Mouse (Mus musculus) lung, postnatal 25 days (tissue): ENCODE results near the gene Celsr1.

ENCODE experiments used
- DNase-seq: peaks from one replicate; pipeline ENCODE4 v3.0.0; 2022; ENCODE audit warnings: low spot score

Celsr1 gene

DNA sequence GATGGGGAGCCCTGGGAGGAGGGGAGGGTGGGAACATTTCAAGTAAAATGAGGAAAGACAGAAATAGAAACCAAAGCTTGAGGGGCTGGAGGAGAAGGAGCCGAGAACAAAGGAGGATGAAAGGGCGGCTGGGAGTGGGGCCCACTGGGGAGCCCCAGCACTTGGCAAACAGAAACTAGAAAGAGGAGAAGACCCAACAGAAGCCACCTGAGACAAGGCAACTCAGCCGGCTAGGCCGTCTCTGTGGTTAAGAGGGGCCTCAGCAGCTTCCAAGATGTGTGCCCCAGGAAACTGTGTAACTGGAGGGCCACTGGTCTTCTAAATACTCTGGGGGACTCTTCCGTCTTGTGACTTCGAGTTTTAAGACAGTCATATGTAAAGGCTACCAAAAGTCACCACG lies 72.4 kb downstream of the Celsr1 start:
- no peak for DNase-seq

DNA sequence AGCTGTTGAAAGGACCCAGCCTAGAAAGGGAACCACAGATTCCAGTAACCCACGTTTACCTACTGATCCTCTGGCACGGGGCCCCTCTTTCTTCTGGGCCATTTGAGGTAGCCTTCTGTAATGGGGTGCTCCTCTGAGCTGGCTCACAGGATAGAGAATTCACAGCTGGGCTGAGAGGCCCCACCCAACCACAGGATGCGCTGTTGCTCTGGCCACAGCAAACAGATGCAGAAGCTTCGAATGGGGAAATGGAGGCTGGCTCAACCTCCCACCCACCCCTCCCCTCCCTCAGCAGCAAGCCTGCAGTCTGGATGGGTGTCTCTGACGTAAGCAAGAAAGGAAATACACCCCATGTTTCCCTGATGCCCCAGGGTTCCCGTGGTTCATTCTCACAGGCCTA lies 77.4 kb downstream of the Celsr1 start:
- DNase-seq, result no peak

DNA sequence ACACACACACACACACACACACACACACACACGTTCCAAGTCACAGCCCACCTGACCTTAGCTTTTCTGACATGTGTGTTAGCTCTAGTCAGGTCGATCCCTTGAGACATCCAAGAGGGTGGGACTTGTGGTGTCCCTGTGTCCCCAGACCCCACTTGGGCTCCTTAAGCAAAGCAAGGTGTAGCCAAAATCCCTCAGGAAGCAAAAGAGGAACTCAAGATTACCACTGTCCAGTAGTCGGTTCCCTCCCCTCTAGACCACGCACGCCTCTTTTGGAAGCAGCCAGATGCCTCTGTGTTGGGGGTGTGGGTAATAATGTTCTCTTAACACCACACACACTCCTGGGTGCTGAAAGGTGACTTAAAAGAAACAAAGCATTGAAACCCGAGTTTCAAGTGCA lies 80.1 kb downstream of the Celsr1 start:
- no peak for DNase-seq

DNA sequence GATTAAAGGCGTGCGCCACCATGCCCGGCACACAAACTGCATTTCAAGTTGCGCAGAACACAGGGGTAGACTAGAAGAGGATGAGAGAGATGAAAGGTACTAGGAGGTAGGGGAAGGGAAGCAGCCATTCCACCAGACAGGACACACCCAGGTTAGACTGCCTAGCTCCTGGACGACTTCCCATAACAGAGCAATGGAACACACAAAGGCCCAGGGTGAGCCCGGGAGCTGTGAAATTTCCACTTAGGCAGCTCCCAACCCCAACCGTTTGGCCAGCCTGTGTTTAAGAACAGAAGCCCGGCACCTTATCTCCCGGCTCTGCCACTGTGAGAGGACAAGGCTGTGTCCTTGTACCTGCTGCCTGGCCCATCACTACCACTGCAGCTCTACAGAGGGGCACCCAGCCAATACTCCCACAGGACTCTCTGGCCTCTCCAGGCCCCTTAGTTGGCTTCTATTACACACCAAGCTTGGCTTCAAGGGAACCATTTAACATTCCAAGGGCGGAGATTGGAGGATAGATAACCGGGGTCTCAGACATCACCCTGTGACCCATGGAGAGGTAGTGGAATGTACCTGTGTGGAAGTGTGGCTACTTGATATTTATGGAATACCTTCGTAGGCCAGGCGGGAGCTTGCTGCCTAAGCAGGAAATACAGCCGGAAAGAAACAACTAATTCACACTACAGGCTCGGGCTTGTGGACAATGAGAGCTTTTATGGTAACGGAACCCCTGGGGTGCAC lies 84.0 kb downstream of the Celsr1 start:
- no peak for DNase-seq

DNA sequence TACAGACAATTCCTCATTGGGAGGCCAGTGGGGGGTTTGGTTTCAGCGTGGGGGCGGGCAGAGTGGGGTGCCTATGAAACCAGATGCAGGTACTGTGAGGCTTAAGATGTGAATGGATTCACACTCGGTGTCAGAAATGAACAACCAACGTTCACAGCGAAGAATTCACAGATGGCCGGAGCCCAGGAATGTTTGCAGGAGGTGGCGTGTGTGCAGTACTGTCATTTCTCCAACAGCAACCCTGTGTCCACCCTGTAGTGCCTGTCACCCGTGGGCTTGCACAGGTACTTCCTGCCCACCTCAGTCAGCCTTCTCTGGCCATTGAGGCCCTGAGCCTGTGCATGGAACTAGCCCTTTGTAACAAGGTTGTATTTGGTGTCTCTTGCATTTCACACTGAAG lies 85.6 kb downstream of the Celsr1 start:
- DNase-seq, result no peak

GRCm38 (mm10) chr15:85947541-85947940 lies 86.0 kb downstream of the Celsr1 start:
- no peak for DNase-seq

DNA sequence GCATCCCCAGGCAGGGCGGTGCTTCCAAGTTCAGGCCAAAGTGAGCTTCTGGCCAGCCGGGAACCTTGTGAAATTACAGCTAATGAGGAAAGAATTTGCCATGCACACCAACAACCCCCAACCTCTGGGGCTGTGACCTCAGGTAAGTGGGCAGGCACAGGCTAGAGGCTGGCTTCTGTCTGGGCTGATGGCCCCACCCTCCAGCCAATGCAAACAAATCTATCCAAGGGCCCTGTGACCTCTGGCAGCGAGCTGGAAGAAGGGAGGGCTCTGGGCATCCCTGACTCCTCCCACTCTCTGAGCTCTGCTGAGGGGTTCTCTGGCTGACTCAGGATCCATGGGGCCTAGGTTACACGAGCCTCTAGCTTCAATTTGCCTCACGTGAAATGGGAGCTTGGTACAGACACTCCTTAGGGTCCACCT lies 97.9 kb downstream of the Celsr1 start:
- peak; percentile 77 for DNase-seq

DNA sequence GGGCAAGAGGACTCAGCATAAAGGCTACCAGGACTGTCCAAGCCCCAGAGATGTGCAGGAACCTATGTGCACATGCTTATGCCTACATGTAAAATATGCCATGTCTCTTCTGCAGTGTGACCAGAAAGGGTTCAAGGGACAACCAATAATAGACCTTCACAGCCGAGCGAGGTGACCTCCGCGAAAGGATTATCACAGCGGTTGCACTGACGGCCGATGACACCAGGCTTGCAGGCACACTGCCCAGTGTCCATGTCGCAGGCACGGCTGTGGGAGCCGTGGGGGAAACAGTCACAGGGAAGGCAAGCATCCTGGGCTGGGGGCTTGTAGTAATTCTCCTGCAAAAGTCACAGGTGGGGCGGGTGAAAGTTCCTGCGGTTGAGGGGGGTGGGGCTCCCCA lies 105.4 kb downstream of the Celsr1 start:
- no peak for DNase-seq

DNA sequence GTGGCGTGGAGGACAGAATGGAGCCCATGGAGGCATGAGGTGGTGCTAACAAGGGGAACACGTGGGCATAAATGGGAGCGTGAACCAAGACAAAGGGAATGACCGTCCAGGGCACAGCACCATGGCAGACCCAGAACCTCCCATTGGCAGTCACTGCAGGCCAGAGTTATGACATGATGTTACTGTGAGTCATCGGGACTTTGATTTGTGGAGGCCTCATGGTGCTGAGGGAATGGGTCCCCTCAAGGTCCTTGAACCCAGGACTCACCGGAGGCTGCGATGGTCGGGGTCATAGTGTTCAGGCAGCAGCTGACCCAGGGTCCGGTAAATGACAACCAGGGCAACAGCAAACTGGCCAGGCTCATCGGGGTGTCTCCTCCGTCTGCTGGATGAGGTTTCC lies 111.7 kb downstream of the Celsr1 start:
- no peak for DNase-seq

- DNase-seq, result no peak
These were observed 113.7 kb downstream of the Celsr1 start for GRCm38 (mm10) chr15:85919892-85920248.

DNA sequence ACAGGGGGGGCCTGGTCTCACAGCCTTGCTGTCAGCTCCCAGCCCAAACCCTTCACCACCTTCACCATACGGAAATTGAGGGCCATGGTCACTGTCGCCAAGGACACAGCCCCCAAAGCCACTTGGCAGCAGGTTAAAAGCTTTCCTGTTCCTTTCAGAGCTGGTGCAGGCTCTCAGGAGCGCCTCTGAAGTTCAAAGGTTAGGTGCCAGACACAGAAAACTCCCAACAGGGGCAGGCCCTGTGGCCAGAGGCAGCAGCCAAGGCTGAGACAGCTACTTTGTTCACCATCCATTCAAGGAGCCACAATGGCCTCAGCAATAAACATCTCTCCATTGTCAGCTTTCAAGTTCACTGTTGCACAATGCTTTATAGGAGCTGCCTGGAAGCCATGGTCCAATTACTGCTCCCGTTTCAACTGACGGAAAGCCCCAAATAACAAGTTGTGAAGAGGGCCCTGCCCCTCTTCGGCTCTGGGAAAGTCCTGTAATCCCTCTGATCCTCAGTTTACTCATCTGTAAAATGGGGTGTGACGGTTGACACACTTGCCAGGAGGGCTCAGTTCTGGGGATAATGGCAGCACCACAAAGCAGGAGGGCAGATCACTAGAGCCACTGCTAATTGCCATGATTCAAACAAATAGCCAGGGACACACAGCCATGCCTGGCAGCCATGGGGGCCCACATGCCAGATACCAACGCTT lies 114.2 kb downstream of the Celsr1 start:
- DNase-seq, result no peak

DNA sequence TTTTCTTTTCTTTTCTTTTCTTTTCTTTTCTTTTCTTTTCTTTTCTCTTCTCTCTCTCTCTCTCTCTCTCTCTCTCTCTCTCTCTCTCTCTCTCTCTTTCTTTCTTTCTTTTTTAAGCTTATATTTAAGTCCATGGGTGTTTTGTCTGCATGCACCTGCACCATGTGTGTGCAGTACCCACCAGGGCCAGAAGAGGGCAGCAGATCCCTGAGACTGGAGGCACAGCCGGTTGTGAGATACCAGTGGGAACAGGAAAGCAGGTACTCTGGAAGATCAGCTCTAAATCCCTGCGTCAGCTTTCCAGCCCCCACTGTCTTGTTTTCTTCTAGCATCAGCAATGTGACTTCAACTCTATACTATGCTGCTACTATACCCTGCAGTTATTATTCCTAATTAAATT lies 120.0 kb downstream of the Celsr1 start:
- peak; percentile 50 for DNase-seq

DNA sequence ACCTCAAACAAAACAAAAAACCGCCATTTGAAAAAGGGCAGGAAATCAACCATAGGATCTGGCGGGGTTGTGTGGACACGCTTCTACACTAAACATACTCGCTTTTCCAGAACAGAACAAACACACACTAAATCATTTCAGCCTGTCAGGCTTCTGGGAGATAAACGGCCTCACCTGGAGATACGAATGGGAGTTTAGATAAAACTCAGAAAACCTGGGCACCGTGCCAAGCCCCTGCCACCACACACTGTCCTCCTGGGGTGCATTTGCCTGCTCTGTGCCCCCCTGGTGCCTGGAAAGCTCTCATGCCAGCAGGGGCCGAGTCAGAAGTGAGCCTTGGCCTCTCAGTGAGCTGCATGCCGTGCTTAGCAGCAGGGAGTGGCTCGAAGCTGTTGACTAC lies 123.6 kb downstream of the Celsr1 start:
- peak; percentile 4 for DNase-seq

GRCm38 (mm10) chr15:85909492-85909829 lies 124.1 kb downstream of the Celsr1 start:
- DNase-seq, result no peak

DNA sequence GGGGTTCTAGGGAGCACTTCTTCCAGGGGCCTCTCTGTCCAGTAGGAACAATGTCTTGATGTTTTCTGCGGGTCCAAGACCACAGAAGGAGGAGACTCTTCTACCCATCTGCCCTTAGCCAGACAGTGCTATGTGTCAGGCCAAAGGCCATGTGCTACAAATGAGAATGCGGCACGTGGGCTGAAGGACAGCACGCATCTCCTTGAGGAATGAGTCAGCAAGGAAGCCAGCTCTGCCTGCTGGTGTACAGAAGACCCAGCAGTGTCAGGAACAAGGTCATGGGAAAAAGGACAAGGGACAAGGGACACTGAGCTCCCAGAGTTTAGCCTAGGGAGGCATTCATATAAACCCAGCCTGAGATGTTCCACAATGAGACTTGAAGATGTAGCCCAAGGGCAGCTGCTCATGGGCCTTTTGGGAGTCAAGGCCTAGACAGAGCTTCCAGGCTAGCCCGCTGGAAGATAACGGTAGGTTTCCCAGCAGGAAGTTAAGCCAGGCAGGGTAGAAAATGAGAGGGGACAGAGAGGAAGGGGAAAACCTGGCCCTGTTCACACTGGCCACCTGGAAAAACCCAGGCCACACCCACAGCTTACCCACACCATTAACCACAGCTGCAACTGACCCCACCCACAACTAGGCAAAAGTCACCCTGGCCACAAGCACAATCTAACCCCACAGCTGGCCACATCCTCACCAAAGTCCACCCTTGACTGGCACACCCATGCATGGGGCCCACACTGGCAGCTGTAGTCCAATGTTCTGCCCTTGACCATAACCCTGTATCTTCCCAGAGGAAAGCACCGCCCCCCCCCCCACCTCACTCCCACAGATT lies 124.7 kb downstream of the Celsr1 start:
- DNase-seq, result no peak

DNA sequence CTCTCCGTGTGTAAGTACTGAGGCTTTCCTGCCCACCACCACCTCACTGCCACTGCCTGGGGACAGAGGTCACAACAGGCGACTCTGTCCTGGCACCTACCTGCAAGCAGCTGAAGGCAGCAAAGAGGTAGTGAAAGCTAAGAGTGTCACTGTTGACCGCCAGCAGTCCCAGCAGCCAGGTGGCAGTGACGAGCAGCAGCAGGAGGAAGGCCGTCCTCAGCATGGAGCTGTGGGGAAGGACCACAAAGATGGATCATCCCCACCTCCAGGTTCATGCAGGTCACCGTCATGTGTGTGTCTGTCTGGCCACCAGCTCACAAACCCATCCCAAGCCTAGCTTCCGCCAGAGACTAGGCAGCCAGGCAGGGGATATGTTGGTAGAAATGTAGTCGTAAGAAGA lies 129.8 kb downstream of the Celsr1 start:
- DNase-seq, result no peak

DNA sequence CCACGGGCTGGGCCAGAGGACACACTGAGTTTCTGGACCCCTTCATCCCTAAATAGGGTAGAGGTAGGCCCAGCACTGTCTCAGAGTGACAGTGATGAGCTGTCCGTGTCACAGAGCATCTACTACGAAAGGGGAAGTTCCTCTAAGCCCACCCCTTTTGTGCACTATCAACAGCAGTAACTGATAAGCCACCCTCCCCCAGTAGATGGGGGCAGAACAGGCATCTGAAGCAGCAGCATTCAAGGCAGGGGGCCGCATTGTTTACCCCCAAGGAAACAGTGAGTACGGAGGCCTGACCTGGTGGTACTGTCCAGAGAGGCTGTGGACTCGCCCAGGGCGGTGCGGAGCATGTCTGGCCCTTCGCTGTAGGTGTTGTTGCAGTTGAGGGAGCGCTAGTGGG lies 131.1 kb downstream of the Celsr1 start:
- DNase-seq, result no peak

GRCm38 (mm10) chr15:85900801-85901200 lies 132.8 kb downstream of the Celsr1 start:
- no peak for DNase-seq

GRCm38 (mm10) chr15:85900318-85900717 lies 133.3 kb downstream of the Celsr1 start:
- no peak for DNase-seq

GRCm38 (mm10) chr15:85899396-85899795 lies 134.2 kb downstream of the Celsr1 start:
- DNase-seq, result no peak

DNA sequence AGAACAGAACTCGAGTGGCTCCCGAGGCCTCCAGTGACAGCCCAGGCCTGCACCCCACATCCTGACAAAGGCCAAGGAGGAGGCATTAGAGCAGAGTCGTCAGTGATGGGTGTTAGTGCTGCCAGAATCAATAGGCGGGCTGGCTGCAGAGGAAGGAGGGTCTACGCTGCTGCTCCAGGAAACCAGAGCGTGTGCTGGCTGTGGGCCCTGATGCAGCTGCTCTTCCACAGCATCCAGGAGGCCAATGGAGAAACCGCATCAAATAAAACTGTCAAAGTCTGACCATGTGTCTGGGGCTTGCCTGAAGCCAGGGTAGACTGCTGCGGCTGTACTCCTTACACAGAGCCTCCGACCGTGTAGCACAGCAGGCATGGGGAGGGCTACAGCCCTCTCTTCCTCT lies 136.5 kb downstream of the Celsr1 start:
- DNase-seq, result no peak

DNA sequence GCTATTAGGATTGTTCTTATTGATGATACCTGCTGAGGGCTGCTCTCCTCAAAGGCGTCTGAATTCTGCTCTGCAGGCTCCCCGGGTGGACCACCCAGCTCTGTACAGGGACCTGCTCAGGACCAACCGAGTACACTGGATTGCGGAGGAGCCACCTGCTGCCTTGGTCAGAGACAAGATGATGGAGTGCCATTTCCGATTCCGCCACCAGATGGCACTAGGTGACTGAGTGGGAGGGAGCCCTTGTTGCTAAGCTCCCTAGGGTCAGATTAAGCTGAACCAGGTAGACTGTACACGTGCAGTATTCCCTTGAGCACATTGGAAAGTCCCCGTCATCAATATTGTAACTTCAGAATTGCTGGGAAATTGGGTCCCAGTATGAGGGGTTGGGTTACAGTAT lies 137.3 kb downstream of the Celsr1 start:
- DNase-seq, result peak; percentile 70

DNA sequence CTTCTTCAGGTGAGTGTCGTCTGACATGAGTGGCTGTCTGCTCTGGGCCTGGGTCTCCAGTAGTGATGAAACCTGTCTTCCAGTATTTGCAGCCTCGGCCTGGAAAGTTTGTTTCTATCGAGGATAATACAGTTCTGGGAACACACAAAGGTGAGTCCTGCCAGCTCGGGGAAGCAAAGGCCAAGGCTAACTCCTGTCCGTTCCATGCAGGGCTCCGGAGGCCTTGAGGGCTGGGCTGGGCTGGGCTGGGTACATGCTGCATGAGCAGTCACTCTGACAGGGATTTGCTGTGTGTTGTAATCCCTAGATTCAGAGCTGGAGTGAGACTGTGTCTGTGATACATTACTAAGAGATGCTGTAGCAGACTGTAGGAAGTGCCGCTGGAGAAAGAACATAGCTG lies 139.7 kb downstream of the Celsr1 start:
- no peak for DNase-seq
